Mouse (Mus musculus) cerebellum, adult 2 months (tissue): ENCODE results near the gene Hoxd12.

ENCODE experiments used
- CTCF ChIP-seq: fragments of 200-500 bp; IDR thresholded peaks from 2 replicates; pipeline ENCODE4 v1.5.1; 2011; ENCODE audit warnings: low read depth, mild to moderate bottlenecking, control low read depth, low read length, moderate library complexity, borderline replicate concordance; ENCODE audit not compliant: insufficient read depth
- POLR2A ChIP-seq: fragments of 200-500 bp; IDR thresholded peaks from 2 replicates; pipeline ENCODE4 v1.6.1; 2011; ENCODE audit warnings: low read length, control low read depth, borderline replicate concordance; ENCODE audit not compliant: insufficient read depth

DNA sequence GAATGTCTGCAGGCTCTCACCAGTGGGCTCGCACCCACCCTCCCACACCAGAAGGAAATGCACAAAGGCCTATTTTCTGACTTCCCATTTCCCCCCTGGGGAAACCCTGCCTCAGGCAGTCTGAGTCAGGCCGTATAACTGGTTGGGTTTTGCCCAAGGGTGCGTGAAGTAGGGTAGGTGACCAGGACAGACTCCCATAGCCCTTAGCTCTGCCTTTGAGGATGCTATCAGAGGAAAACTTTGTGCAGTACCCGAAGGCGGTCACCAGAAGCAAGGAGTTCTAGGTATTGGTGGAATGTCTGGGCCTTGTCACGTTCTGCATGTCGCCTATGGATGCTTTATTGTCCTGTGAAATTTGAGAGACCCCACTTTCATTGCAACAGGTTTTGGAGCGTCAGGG lies 48.1 kb downstream of the Hoxd12 start:
- no peak for TF ChIP-seq CTCF
- TF ChIP-seq POLR2A, result no peak
